ENCODE assay signal across 8 mouse cellular contexts in the genomic region with DNA sequence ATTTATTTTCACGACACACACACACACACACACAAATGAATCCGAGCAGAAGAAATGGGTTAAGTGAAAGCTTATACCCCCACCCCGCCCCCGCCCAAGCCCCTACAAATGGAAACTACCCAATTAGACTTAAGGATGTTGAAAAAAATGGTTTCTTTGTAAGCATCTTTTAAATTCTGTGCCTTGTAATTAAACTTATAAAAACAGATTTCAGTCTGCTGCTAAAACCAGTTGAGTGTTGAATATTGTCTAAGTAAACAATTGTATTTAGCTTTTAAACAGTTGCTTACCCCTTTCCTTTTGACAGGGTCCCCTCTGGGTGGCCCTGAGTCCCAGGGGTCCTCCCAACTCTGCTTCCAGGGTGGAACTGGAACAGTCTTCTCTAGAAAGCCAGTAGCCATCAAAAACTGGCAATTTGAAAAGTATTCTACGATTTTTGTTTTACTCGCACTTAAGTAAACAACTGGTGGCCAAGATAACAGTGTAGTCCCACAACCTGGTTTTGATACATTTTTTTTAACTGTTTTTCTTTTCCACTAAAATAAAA. TPM values are rescaled to one million over a fixed set of nuclear protein-coding genes. Genes with fewer than 3 reads are reported as not detected.
A peak's percentile ranks its signal among the peaks of the same experiment; 100 is the strongest.
DNase-seq lines count a peak whose midpoint lies in the region; ATAC-seq lines count a peak whose summit lies in the region.

No protein-coding gene starts in this region.

- no peaks in the 10 kb centered on the region for H3K9me3 ChIP-seq in lung, embryonic 16.5 days (ENCODE audit: control insufficient read depth, low read length)
- H3K9me3 ChIP-seq in limb, embryonic 10.5 days (replicated peaks), result no peaks in the 10 kb centered on the region
- no peaks in the 10 kb centered on the region for H3K9me3 ChIP-seq in neural tube, embryonic 15.5 days (replicated peaks)

- no peak for DNase-seq in lung, postnatal 36 days
- peak; percentile 35 for DNase-seq in embryo, embryonic 9.5 days (ENCODE audit: extremely low spot score)
- no peak for DNase-seq in limb, embryonic 10.5 days (ENCODE audit: low spot score)
- no peak for DNase-seq in urinary bladder, postnatal 25 days (ENCODE audit: low spot score)
- no peak for DNase-seq in kidney, adult 18-20 months
- DNase-seq in testis, postnatal 10 days (ENCODE audit: low spot score), result no peak

- H3K9ac ChIP-seq in lung, embryonic 16.5 days (ENCODE audit: low read length), result peak overlapping the region; percentile 100
- peak overlapping the region; percentile 100 for H3K9ac ChIP-seq in neural tube, embryonic 15.5 days (replicated peaks)

- peak overlapping the region; percentile 100 for H3K27ac ChIP-seq in lung, embryonic 16.5 days (ENCODE audit: low read length)
- H3K27ac ChIP-seq in limb, embryonic 10.5 days, result peak overlapping the region; percentile 100
- peak overlapping the region; percentile 100 for H3K27ac ChIP-seq in neural tube, embryonic 15.5 days (replicated peaks)

- H3K4me2 ChIP-seq in lung, embryonic 16.5 days (ENCODE audit: low read depth, low read length), result peak overlapping the region; percentile 60
- peak overlapping the region; percentile 61 for H3K4me2 ChIP-seq in neural tube, embryonic 15.5 days

- no peaks in the 10 kb centered on the region for H3K27me3 ChIP-seq in lung, embryonic 16.5 days (ENCODE audit: control insufficient read depth, insufficient read depth, low read depth, low read length)
- H3K27me3 ChIP-seq in limb, embryonic 10.5 days (ENCODE audit: low read depth, poor library complexity, severe bottlenecking), result no peaks in the 10 kb centered on the region
- no peaks in the 10 kb centered on the region for H3K27me3 ChIP-seq in neural tube, embryonic 15.5 days (replicated peaks)

- H3K4me1 ChIP-seq in lung, embryonic 16.5 days (replicated peaks; ENCODE audit: control insufficient read depth, insufficient read depth, low read length), result peaks cover 3% of the 10 kb centered on the region; the same call in 1 of the 2 replicates
- H3K4me1 ChIP-seq in limb, embryonic 10.5 days, result peaks cover 4% of the 10 kb centered on the region; the same call in 1 of the 2 replicates
- peaks cover 9% of the 10 kb centered on the region for H3K4me1 ChIP-seq in neural tube, embryonic 15.5 days

- 4% methylated on average over 6 of the region's 6 CpGs for WGBS in lung, embryonic 16.5 days
- 29% methylated on average over 6 of the region's 6 CpGs for WGBS in limb, embryonic 10.5 days
- WGBS in neural tube, embryonic 15.5 days, result 20% methylated on average over 6 of the region's 6 CpGs

- H3K36me3 ChIP-seq in lung, embryonic 16.5 days (ENCODE audit: control insufficient read depth, insufficient read depth, low read length), result peaks cover 22% of the 10 kb centered on the region
- H3K36me3 ChIP-seq in limb, embryonic 10.5 days, result peaks cover 43% of the 10 kb centered on the region
- peaks cover 24% of the 10 kb centered on the region for H3K36me3 ChIP-seq in neural tube, embryonic 15.5 days

- ATAC-seq in lung, embryonic 16.5 days (ENCODE audit: low read depth), result no peak
- ATAC-seq in neural tube, embryonic 15.5 days (ENCODE audit: low FRiP score), result no peak

- H3K4me3 ChIP-seq in lung, embryonic 16.5 days (ENCODE audit: low read length), result peak overlapping the region; percentile 95
- H3K4me3 ChIP-seq in limb, embryonic 10.5 days, result peak overlapping the region; percentile 82
- peak overlapping the region; percentile 89 for H3K4me3 ChIP-seq in neural tube, embryonic 15.5 days (replicated peaks)

RNA-seq across cellular contexts. Expression of a gene that starts 3.6 kb away (rescaled TPM):
- polyA plus RNA-seq in lung, embryonic 16.5 days (2015; fragmentation: Nextera tagmentation; extraction: Ambion mirVana), result 56.9 and 60.1 TPM in 2 replicates
- polyA plus RNA-seq in limb, embryonic 10.5 days (2016; fragmentation: Nextera tagmentation; extraction: Ambion mirVana), result 48.6 and 72.1 TPM in 2 replicates
- 32.3 and 33.2 TPM in 2 replicates for polyA plus RNA-seq in neural tube, embryonic 15.5 days (2015; fragmentation: Nextera tagmentation; extraction: Ambion mirVana)
